Mouse (Mus musculus) heart, adult 2 months (tissue): ENCODE measurements around the gene Orc5. TPM values are rescaled to one million over a fixed set of nuclear protein-coding genes. Genes with fewer than 3 reads are reported as not detected.

Experiments used
- DNase-seq, 2 experiments: peaks; one replicate each; pipeline ENCODE4 v3.0.0; 2021
- H3K27ac ChIP-seq: fragments of 200-600 bp; 2 replicates; pipeline ENCODE4 v1.8.1; 2022
- H3K27me3 ChIP-seq: fragments of 200-500 bp; 2 replicates; pipeline ENCODE4 v1.6.1; 2012; ENCODE audit warnings: mild to moderate bottlenecking, low read length, inconsistent platforms, mixed read lengths; ENCODE audit not compliant: control insufficient read depth, insufficient read depth
- H3K36me3 ChIP-seq: fragments of 200-500 bp; 2 replicates; pipeline ENCODE4 v1.6.1; 2012; ENCODE audit warnings: low read length, inconsistent platforms; ENCODE audit not compliant: control insufficient read depth, insufficient read depth
- H3K4me1 ChIP-seq: fragments of 200-500 bp; 2 replicates; pipeline ENCODE4 v1.6.1; 2011; ENCODE audit warnings: low read length; ENCODE audit not compliant: control insufficient read depth, insufficient read depth
- H3K4me3 ChIP-seq: fragments of 200-600 bp; 2 replicates; pipeline ENCODE4 v1.8.1; 2022
- H3K79me2 ChIP-seq: fragments of 200-500 bp; replicated peaks from 2 replicates; pipeline ENCODE4 v1.6.1; 2012; ENCODE audit warnings: mild to moderate bottlenecking, inconsistent platforms, low read length, moderate library complexity, mixed read lengths; ENCODE audit not compliant: control insufficient read depth, insufficient read depth
- H3K9ac ChIP-seq: fragments of 200-500 bp; 2 replicates; pipeline ENCODE4 v1.6.1; 2012; ENCODE audit warnings: low read depth, mild to moderate bottlenecking, control low read depth, inconsistent platforms, low read length, mixed read lengths
- CTCF ChIP-seq: fragments of 200-600 bp; IDR thresholded peaks from 2 replicates; pipeline ENCODE4 v1.8.1; 2022; ENCODE audit warnings: antibody characterized with exemption, mild to moderate bottlenecking, moderate library complexity
- EP300 ChIP-seq: fragments of 200-500 bp; IDR thresholded peaks from 2 replicates; pipeline ENCODE4 v1.6.1; 2011; ENCODE audit warnings: low read depth, low read length, control low read depth; ENCODE audit not compliant: insufficient read depth
- POLR2A ChIP-seq: fragments of 200-500 bp; IDR thresholded peaks from 2 replicates; pipeline ENCODE4 v1.6.1; 2011; ENCODE audit warnings: mild to moderate bottlenecking, low read depth, low read length, control low read depth; ENCODE audit not compliant: insufficient read depth
- WGBS: fragments of 180-500 bp; shearing (Covaris S2); methylation state at CpG from one replicate; pipeline ENCODE4 v1.1.7; 2018; 5-methylcytosine and 5-hydroxymethylcytosine counted together
- intact Hi-C: fragments of 180-260 bp; cut with DNase I; formaldehyde crosslinking; loops from one replicate; pipeline ENCODE4 v1.15.1; 2025
- polyA plus RNA-seq: library from polyadenylated mRNA; depleted of rRNA; stranded (reverse); fragments of >200 nt; gene quantifications from 2 replicates; pipeline ENCODE4 v1.2.3, GENCODE M21; 2012; rRNA removed
- total RNA-seq, 2 experiments: library from RNA; stranded (reverse); gene quantifications; 2 replicates each; pipeline ENCODE4 v1.2.3; 2021

Orc5 gene
- total and polyA plus RNA-seq, 3 experiments: 4.0 to 7.7 (median 7.7) TPM

- Histone ChIP-seq H3K36me3 (no peaks in the 10 kb centered on the region), H3K9ac (no peak overlapping the region), H3K4me1 (no peaks in the 10 kb centered on the region), H3K79me2 (no peaks in the 10 kb centered on the region), H3K27me3 (no peaks in the 10 kb centered on the region), H3K4me3 (no peak overlapping the region), H3K27ac (no peak overlapping the region)
- TF ChIP-seq POLR2A (no peak), CTCF (no peak), EP300 (no peak)
- 75% methylated on average over 4 of the region's 4 CpGs for WGBS
- no peak for DNase-seq
- intact Hi-C loops: no loop called here
Measured at GRCm38 (mm10) chr5:22471243-22471642, 79.0 kb downstream of the Orc5 start.

- DNase-seq: no peak
- H3K9ac ChIP-seq: no peak overlapping the region
- no peak overlapping the region for H3K27ac ChIP-seq
- H3K27me3 ChIP-seq: no peaks in the 10 kb centered on the region
- TF ChIP-seq CTCF (no peak), POLR2A (no peak), EP300 (no peak)
- no peak overlapping the region for H3K4me3 ChIP-seq
- no peaks in the 10 kb centered on the region for H3K4me1 ChIP-seq
- WGBS: 85% methylated on average over 15 of the region's 15 CpGs
- H3K36me3 ChIP-seq: no peaks in the 10 kb centered on the region
- no peaks in the 10 kb centered on the region for H3K79me2 ChIP-seq
- intact Hi-C loops: no loop called here
Measured at GRCm38 (mm10) chr5:22452871-22453661, 97.2 kb downstream of the Orc5 start.

GRCm38 (mm10) chr5:22452452-22452851 lies 97.8 kb downstream of the Orc5 start:
- H3K4me3 ChIP-seq: no peak overlapping the region
- H3K9ac ChIP-seq: no peak overlapping the region
- H3K4me1 ChIP-seq: no peaks in the 10 kb centered on the region
- H3K36me3 ChIP-seq: no peaks in the 10 kb centered on the region
- H3K27ac ChIP-seq: no peak overlapping the region
- TF ChIP-seq EP300: no peak
- no peak for TF ChIP-seq POLR2A
- TF ChIP-seq CTCF: no peak
- no peak for DNase-seq
- intact Hi-C loops: no loop called here
- 89% methylated on average over 9 of the region's 9 CpGs for WGBS
- no peaks in the 10 kb centered on the region for H3K27me3 ChIP-seq
- no peaks in the 10 kb centered on the region for H3K79me2 ChIP-seq

GRCm38 (mm10) chr5:22451764-22452163 lies 98.5 kb downstream of the Orc5 start:
- intact Hi-C loops: no loop called here
- Histone ChIP-seq H3K79me2 (no peaks in the 10 kb centered on the region), H3K4me3 (no peak overlapping the region), H3K27me3 (no peaks in the 10 kb centered on the region), H3K36me3 (no peaks in the 10 kb centered on the region), H3K9ac (no peak overlapping the region), H3K4me1 (no peaks in the 10 kb centered on the region), H3K27ac (no peak overlapping the region)
- WGBS: 67% methylated on average over 3 of the region's 3 CpGs
- no peak for DNase-seq
- TF ChIP-seq EP300 (no peak), POLR2A (no peak), CTCF (no peak)

GRCm38 (mm10) chr5:22449492-22449891 lies 100.7 kb downstream of the Orc5 start:
- DNase-seq: no peak
- intact Hi-C loops: no loop called here
- Histone ChIP-seq H3K4me3 (no peak overlapping the region), H3K27ac (no peak overlapping the region), H3K79me2 (no peaks in the 10 kb centered on the region), H3K4me1 (no peaks in the 10 kb centered on the region), H3K9ac (no peak overlapping the region), H3K27me3 (no peaks in the 10 kb centered on the region), H3K36me3 (no peaks in the 10 kb centered on the region)
- 33% methylated on average over 3 of the region's 3 CpGs for WGBS
- no peak for TF ChIP-seq CTCF
- no peak for TF ChIP-seq POLR2A
- no peak for TF ChIP-seq EP300

Other genes with a start within 250 kb of the Orc5 start
- 1 to 10 TPM; 2.6 to 4.0 TPM for gene Reln, start 205.7 kb downstream of the Orc5 start, total RNA-seq
- gene Reln, start 205.7 kb downstream of the Orc5 start, polyA plus RNA-seq: 2.6 and 4.7 TPM in 2 replicates
- not detected for gene Lhfpl3, start 195.6 kb upstream of the Orc5 start, total RNA-seq
- gene Lhfpl3, start 195.6 kb upstream of the Orc5 start, polyA plus RNA-seq: 0.04 and 0.09 TPM in 2 replicates